Mouse (Mus musculus) cerebellum, adult 2 months (tissue): ENCODE data around the gene Slc25a12.

Experiments used
- CTCF ChIP-seq: fragments of 200-500 bp; IDR thresholded peaks from 2 replicates; pipeline ENCODE4 v1.5.1; 2011; ENCODE audit warnings: low read depth, mild to moderate bottlenecking, control low read depth, low read length, moderate library complexity, borderline replicate concordance; ENCODE audit not compliant: insufficient read depth
- POLR2A ChIP-seq: fragments of 200-500 bp; IDR thresholded peaks from 2 replicates; pipeline ENCODE4 v1.6.1; 2011; ENCODE audit warnings: low read length, control low read depth, borderline replicate concordance; ENCODE audit not compliant: insufficient read depth

- no peak for TF ChIP-seq CTCF
- TF ChIP-seq POLR2A: no peak
These were observed 55.5 kb downstream of the Slc25a12 start for GRCm38 (mm10) chr2:71312067-71312466.
